Mouse (Mus musculus) 3134 (cell line): Measurements from ENCODE around the gene Itga7.

Experiments used
- DNase-seq: peaks from one replicate; pipeline ENCODE4 v3.0.0-alpha.2; 2011; ENCODE audit warnings: low spot score; ENCODE audit not compliant: insufficient read length; ENCODE audit errors: extremely low read depth

Itga7 gene

DNA sequence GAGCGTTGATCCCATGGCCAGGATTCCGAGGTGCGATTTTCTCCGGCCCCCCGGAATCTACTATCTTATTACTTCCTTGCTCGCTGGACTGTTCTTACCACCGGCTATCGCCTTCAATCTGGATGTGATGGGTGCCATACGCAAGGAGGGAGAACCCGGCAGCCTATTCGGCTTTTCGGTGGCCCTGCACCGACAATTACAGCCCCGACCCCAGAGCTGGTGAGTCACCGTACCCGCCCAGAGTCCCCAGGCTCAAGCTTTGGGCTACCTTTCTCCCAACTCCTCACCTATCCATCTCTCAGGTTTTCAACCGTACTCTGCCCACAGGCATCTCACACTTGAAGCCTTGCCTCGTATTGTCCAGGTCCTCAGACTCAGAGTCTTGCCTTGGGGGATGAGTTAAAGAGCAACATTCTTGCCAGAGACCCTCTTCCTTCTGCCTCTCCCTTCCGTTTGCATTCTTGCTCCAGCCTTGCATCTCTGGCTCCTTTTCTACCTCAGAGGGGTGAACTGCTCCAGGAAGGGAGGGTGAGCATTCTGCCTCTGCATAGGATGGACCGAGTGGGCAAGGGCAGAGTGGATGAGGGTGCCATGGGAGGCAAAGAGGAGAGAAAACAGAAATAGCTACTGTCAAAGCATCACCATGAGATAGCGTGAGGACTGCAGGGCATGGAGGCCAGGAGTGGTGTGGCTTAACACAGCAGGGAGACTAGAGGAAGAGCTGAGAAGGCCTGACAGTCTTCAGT lies 531 bp downstream of the Itga7 start:
- no peak for DNase-seq

DNA sequence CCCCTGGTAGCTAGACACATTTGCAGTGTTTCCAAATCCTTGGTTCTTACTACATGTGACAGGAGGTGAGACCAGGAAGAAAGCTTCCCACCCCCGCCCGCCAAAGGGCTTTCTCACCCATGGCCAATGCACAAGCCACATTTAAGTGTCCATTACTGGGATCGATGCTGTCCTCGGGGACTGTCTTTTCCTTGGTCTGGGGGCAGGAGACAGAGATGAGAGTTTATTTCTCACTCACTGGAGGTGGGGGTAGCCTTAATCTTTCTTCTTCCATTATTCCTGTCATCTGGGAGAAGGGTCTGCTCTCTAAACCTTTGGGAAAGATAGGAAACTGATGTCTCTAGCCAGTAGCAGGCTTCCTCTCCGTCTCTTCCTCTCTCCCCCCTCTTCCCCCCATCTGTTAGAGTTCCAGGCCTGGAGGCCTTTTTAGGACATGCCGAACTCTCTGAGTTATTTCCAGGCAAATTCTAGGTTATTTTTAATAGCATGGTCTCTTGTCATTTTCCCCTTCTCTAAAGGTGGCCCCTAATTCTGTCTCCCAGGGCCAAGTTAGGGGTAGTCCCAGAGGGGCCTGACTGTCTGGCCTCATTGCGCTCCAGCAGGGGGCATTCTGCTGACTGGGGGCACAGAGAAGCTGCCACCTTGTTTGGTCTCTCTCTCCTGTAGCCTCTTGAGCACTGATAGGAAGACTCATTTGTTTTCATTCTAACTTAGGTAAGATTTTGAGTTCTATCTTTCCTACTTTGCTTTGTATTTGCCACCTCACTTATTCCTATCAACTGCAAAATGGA lies 1.6 kb downstream of the Itga7 start:
- no peak for DNase-seq

DNA sequence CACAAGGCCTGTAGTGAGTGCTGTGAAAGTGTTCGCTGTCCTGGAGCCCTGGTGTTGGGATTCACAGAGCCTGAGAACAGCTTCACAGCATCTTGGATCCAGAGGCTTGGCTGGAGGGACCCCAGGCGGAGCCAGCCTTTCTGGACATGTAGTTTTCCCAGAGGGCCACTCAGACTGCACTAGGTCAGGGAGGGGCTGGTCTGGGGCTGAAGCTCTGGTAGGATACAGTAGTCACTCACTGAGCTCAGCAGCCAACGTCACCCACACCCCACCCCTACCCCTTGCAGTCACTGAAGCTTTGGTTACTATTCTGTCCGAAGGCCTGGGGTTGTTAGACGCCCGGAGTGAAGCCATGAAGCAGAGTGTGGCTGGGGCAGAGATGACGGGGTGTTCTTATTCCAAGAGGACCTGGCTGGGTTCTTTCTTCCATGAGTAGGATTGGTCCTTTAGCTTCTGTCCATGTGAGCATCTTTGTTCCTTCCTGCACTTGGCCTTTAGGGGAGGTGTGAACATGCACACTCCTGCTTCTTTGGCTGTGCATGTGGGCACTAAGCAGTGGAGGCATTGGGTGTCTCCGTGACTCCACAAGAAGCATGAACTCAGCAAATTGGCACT lies 2.3 kb downstream of the Itga7 start:
- DNase-seq = no peak

DNA sequence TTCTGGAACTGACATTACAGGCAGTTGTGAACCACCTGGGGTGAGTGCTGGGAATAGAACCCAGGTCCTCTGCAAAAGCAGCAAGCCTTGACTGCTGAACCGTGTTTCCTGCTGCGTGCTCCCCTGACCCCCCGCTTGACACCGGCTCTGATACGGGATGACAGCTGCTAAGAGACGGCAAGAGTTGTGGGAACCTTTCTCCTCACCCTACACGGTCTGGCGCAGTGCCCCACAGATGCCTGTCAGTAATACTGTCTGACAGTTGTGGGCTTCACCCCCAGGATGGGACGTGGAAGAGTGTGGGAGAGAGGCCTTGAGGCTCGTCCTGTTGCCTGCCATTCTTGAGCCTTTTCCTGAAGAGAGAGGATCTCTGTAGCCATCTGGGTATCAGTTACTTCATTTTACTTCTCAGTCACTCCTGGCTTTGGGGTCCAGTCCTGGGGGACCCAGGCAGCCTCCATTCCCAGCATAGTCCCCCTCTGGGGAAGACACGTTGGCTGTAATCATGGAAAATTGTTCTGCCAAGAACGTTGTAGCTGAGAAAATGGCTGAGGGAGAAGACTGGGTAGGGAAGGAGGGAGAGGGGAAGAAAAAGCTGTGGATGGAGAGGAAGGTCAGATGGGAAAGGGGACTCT lies 4.3 kb downstream of the Itga7 start:
- DNase-seq = no peak

DNA sequence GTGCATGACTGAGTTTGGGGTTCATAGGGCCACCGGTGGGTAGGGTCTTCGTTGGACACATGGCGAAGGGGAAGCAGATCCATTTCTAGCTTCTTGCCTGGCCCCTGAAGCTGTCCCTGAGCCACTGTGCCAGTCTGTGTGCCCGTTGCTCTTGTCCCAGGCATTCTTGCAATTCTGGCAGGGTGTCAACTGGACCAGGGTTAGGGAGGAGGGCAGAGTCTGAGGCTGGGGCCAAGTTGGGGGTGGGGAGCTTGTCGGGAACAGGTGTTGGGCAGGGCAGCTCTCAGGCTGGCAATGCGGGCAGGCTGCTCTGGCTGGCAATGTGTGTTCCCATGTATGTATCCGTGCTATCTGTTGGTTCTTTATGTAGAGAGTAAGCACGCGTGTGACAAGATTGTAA lies 4.8 kb downstream of the Itga7 start:
- peak; percentile 55 for DNase-seq

DNA sequence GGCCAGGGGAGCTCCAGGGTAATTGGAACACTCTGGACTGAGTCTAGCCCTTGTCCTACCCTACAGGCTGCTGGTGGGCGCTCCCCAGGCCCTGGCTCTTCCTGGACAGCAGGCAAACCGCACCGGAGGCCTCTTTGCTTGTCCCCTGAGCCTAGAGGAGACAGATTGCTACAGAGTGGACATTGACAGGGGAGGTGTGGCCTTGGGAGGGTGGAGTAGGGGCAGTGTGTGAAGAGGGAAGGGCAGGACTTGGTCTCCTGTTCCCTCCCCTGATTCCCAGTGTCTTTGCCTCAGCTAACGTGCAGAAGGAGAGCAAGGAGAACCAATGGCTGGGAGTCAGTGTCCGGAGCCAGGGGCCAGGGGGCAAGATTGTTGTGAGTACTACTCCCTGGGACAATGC lies 5.4 kb downstream of the Itga7 start:
- peak; percentile 43 for DNase-seq

DNA sequence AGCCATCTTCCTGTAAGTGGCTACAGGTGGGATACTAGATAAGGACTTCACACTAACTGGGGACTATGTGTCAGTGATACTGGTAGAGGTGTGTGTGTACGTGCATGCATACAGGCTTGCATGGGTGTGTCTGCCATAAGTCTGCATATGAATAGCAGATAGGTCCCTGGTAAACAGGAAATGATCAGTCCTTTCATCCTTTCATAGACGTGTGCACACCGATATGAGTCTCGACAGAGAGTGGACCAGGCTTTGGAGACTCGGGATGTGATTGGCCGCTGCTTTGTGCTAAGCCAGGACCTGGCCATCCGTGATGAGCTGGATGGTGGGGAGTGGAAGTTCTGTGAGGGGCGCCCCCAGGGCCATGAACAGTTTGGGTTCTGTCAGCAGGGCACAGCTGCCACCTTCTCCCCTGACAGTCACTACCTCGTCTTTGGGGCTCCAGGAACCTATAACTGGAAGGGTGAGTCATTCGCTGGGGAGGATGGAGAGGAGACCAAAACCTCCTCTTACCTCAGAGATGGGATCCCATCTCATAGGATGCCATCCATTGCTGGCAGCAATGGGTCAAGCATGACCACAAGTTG lies 7.0 kb downstream of the Itga7 start:
- DNase-seq = no peak

DNA sequence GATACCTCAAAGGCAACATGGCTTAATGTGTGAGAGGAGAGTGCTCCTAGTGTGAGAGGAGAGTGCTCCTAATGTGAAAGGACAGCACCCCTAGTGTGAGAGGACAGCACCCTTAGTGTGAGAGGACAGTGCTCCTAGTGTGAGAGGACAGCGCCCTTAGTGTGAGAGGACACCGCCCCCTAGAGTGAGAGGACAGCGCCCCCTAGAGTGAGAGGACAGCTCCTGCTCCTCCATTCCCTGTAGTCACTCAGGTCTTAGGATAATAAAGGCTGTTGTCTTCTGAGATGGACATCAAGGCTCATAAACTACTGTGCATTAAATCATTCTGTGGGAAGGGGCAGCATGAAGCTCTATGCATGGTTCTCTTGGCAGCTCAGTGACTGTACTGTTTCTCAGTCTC lies 12.1 kb downstream of the Itga7 start:
- no peak for DNase-seq

DNA sequence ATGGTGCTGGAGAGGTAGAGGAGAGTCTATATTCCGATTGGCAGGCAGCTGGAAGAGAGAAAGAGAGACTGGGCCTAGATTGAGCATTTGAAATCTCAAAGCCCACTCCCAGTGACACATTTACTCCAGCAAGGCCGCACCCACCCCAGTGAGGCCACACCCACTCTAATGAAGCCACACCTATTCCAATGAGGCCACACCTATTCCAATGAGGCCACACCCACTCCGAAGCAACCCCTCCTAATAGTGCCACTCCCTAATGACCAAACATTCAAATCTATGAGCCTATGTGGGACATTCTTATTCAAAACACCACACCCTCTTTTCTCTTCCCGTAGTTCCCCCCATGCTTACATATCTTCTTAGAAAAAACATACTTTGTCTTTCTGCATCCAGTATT lies 13.9 kb downstream of the Itga7 start:
- DNase-seq = no peak

DNA sequence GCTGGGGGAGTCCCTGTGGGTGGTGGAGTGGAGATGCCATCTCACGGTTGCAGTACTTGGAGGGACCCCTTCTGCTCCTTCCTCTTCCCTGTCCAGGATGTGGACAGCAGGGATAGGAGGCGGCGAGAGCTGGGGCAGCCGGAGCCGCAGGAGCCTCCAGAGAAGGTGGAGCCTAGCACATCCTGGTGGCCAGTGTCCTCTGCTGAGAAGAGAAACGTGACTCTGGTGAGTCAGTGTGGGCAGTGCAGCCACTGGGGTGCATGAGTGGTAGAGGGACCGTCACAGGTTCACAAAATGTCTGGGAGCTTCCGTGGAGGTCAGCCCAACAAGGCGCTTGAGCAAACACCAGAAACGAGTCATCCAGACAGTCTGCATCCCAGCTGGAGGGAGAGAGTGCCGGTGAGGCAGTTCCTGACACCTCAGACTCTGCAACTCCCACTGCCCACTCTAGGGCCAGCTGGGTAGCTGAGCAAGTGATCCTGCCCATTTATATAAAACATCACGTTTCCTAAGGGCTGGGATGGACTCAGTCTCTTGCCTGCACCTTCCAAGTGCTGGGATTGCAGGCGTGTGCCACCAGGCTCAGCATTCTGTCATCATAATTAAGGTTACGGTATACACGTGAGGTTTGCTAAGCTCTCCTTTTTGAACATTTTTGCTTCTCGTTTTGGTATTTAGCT lies 16.7 kb downstream of the Itga7 start:
- DNase-seq = peak; percentile 58

DNA sequence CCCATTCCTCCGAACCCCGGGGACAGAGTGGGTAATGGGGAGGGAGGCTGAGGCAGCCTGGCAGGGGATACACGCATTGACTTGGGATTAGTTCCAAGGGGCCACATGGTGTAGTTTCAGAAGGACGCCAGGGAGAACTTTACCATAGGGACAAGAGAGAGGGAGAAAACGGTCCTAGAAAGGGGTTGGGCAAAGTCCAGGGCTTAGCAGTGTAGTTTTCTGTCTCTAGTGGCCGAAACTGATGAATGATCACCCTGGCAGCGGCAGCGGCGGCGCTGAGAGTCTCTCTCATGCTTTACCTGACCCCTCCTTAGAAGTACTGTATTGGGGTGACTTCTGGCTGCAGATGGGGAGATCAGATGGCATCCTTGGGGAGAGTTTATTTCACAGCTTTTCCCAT lies 24.7 kb downstream of the Itga7 start:
- DNase-seq = no peak

DNA sequence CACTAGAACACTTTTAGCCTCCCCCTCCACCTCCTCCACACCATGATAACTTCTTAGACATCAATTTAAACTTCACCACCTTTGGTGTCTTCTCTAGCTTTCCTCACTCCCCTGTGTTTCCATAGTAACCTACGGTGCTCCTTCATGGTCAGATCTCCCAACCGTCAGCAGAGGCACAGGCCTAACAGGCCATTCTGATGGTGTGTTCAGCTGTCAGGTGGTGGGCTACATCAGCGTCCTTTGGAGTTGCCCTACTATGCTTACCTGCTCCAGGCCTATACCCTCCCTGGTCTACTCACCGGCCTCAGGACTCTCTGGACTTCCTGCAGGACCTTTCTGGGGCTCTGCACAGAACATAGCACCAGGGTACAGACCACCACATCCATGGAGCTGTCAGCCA lies 26.5 kb downstream of the Itga7 start:
- DNase-seq = no peak

DNA sequence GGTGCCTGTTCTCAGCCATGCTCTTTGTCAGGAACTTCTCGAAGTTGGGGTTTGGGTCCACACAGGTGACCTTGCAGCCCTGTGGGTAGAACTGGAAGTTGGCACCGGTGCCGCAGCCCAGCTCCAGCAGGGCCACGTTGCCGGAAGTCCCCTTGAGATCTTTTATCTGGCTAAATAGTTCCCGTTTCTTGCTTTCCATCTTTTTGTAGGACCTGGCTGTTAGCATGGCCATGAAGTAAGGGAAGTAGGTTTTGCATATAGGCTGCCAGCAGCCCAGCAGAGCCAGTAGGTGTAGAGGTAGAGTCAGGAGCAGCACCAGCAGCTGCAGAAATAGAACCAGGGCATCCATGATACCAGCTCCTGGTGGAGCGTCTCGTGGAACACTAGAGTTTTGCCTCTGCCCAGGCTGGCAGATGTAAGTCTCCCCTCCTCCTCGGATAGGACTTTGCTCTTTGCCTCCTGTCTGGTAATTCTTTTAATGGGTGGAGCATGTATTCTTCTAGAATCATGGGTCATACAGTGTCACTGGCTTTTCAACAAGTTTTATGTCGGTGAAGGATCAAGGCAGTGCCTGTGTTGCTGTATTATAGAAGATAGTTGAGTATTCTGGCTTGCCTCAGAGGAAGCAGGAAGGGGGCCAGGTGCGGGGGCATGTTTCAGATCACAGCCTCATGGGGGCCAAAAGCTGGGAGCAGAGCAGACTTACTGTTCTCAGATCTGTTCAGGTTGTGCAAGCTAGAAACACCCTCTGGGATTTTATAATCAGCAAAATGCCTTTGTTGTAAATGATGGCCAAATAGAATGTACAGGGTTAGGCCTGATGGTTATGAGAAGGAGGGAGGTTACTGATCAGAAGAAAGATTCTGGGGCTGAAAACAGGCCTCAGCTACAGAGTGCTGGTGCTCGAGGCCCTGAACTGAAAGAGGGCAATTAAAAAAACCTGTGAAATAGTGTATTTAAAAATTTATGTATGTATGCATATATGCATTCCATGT lies 27.3 kb downstream of the Itga7 start, which contains the start of gene Mettl7b:
Gene Mettl7b (minus strand): TSS at position 399 of the 995 bp plus-strand sequence.
- no peak for DNase-seq

DNA sequence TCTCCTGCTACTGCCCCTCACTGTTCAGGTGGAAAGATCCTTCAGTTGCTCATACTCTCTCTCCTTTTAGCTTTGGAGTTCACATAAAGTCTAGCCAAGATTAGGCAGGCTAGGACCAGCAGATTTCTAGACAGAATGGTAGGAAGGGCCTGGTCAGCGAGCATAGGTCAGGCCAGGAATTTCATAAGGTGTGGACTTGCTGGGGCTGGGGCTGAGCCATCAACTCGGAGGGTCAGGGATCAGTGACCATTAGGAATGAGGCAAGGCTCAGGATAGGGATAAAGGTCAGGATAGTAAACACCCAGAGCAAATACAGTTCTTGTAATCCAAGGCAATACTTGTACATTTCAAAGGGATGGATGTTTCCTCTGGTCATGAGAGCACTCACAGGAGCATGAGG lies 31.3 kb downstream of the Itga7 start:
- DNase-seq = no peak

DNA sequence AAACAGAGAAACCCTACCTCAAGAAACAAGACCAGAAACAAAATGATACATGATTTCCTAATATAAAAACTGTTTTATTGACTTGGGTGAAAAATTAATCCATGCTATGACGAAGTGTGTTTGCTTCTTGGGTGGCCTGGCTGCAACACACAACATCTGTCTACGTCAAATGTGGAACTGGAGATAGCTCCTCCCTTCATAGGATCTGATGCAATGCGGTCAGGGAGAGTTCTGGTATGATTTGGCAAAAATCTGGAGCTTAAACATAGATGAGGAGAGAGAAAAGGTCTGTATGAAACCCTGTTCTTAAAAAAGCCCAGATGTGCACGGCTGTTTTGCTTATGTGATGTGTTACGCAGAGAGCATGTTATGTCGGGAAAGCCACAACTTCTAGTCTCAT lies 32.3 kb downstream of the Itga7 start:
- DNase-seq = no peak

DNA sequence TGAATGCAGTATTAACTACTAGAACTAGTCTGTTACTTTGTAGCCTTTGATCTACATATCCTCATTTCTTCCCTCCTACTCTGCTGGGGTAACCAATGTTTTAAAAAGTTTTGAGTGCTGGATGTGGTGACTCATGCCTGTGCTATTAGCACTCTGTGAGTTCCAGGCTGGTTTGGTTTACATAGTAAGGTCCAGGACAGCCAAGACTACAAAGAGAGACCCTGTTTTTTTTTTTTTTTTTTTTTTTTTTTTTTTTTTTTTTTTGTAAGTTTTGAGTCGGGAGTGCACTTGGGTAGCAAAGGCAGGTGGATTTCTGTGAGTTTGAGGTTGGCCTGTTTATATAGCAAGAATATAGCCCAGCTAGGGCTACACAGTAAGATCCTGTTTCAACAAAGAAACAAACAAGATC lies 34.7 kb downstream of the Itga7 start:
- DNase-seq = peak; percentile 53

DNA sequence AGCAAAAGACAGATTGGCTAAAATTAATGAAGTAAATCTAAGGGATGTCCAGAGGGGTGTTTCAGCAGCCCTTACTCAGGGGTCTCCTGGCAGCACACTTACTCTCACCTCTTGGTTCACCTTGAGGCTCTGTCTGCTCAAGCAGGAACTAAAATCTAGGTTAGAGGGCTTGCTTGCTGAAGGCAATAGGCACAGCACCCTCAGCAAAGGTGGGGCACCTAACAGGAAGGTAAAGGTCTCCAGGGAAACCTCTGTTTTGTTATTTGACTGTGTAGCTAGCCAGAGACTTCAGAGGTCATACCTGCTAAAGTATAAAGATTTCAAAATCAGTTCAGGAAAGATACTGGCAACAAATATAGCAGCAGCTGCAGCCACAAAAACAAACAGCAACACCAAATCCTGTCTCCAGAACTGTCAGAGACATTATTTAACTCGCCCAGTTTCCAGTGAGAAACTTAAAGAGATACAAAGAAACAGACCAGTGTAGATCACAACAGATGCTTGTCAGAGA lies 37.2 kb downstream of the Itga7 start:
- no peak for DNase-seq

DNA sequence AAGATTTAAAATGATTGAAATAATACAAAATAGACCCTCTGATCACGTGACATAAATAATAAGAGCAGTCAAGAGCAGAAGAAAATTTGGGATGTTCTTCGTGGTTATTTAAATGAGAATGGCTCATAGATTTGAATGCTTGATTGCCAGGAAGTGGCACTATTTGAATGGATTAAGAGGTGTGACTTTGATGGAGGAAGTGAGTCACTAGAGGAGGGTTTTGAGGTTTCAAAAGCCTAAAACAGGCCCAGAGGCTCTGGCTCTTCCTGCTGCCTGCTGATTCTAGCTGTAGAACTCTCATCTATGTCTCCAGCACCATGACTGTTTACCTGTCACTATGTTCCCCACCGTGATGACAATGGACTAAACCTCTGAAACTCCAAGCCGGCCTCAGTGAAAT lies 39.2 kb downstream of the Itga7 start:
- DNase-seq = no peak

DNA sequence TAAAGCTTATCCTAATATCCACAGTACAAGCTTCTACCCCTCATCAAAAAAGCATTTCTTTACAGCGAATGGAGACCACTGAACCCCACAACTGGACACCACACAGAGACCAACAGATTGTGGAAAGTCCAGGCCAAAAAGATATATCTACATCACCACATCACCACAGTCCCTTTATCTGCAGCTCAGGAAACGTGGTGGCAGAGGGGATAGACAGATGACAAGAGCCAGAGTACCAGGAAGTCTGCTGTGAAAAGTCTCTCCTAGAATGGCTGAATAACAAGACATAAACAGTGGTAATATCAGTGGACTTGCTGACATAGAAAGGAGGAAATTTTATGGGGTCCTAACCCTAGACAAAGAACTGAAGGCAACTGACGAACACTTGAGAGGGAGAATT lies 42.8 kb downstream of the Itga7 start:
- no peak for DNase-seq
